Mouse (Mus musculus) spleen, embryonic (tissue): ENCODE data around the gene Defb19.

Source experiments
- CTCF ChIA-PET: fragments of 350-600 bp; sonication (Branson Sonifier 250); formaldehyde crosslinking; loops from one replicate; lab custom pipeline; 2022; lab: Charles Lee

The Defb19 gene

GRCm38 (mm10) chr2:152580107-152580506 lies at the start of gene Defb19:
Gene Defb19 (minus strand): TSS chr2:152580312.
- CTCF ChIA-PET, result no interaction called here

DNA sequence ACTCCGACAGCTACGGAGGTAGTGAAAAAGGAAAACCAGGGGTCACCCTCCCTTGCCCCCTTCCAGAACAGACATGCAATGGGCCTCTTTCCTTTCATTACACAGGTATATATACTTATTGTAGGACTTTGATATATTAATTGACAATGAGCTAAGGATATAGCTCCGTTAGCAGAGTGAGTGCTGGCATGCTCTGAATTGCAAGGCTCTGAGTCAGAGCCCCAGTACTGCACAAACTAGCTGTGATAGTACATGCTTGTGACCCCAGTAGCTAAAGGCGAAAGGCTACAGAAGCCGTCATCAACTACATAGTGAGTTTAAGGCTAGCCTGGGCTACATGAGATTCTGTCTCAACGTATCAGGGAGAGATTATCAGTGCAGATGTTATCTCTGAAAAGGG lies 49.8 kb upstream of the Defb19 start:
- CTCF ChIA-PET, result no interaction called here

GRCm38 (mm10) chr2:152629239-152629638 lies 49.1 kb upstream of the Defb19 start:
- CTCF ChIA-PET, result no interaction called here

DNA sequence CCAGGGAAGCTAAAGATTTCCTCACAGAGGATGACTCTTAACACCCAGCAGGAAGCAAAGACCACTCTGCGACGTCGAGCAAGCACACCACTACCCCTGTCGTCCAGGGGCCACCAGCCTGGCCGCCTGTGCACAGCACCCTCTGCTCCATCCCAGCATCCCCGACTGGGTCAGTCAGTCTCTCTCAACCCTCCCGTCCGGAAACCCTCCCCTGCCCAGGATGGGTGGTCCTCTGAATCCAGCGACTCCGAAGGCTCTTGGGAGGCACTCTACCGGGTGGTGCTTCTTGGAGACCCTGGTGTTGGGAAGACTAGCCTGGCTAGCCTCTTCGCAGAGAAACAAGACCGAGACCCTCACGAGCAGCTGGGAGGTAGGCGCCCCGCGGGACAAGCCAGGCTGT lies 48.0 kb upstream of the Defb19 start:
- CTCF ChIA-PET, result no interaction called here

DNA sequence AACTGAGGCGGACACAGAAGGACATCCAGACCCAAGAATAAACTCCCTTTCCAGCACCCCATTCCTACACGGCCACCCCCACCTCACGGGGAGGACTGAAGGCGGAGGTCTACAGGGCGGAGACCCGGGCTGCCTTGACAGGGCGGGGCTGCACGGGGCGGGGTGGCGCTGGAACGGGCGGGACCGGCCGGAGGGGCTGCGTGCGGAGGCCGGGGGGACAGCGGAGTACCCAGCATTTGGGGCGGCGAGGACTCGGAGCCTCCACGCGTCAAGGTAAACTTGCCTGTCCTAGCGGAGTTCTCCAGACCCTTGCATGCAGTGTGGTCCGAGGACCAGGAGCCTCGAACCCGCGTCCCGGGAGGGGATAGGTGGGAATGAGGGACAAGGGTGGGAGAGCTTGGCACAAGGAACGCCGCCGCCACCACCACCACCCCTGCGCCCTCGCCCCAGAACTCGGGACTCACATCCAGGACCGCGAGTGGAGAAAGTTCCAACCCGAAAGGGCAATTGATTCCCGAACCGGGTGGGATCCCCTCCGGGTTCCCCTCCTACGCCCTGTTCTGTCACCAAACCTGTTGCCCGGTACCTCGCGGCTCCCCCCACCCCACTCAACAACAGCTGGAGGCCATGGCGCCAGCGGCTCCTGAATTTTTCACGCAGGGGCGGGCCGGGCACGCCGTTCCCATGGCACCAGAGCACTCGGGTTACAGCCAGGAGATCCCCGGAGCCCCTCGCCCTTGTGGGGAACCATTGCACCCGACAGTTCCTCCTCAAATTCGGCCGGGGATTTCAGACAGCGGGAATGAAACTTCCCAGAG lies 46.9 kb upstream of the Defb19 start, which contains the start of gene Rem1:
TSS of gene Rem1 (plus strand) at position 178 of the 818 bp plus-strand sequence.
- CTCF ChIA-PET, result no interaction called here

GRCm38 (mm10) chr2:152625256-152625655 lies 45.1 kb upstream of the Defb19 start:
- CTCF ChIA-PET, result no interaction called here

GRCm38 (mm10) chr2:152624566-152624965 lies 44.5 kb upstream of the Defb19 start:
- CTCF ChIA-PET, result no interaction called here

- CTCF ChIA-PET, result interaction anchor here (0.7 kb wide), 1 partner anchor 279 kb away, joined by 10 read pairs; the partner anchor contains the start of gene Trib3
These were observed 42.8 kb upstream of the Defb19 start, which contains the start of gene Defb25 for GRCm38 (mm10) chr2:152622953-152623352. Gene Defb25 (minus strand): TSS chr2:152623053.

DNA sequence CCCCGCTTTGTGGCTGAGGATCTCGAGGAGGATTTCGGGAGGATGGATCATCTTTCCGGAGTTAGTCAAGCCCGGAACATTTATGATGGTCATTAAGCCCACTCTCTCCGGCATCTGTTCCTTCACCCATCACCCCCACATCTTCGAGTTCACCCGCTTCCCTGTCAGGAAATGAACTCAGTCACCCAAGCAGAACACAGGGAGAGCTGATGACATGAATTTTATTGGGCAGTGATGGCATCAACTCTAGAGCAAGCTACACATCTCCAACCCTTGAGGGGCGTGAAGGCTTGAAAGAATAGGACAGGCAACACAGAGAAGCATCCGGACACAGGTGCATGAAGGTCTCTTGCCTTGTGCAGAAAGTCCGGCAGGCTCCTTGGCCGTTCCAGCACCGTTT lies 42.0 kb upstream of the Defb19 start:
- CTCF ChIA-PET, result no interaction called here

GRCm38 (mm10) chr2:152620367-152621134 lies 40.4 kb upstream of the Defb19 start:
- CTCF ChIA-PET, result interaction anchor here (0.6 kb wide), 1 partner anchor 21 kb away, joined by 4 read pairs; no protein-coding TSS in a partner anchor

GRCm38 (mm10) chr2:152617374-152617773 lies 37.3 kb upstream of the Defb19 start:
- CTCF ChIA-PET, result no interaction called here

DNA sequence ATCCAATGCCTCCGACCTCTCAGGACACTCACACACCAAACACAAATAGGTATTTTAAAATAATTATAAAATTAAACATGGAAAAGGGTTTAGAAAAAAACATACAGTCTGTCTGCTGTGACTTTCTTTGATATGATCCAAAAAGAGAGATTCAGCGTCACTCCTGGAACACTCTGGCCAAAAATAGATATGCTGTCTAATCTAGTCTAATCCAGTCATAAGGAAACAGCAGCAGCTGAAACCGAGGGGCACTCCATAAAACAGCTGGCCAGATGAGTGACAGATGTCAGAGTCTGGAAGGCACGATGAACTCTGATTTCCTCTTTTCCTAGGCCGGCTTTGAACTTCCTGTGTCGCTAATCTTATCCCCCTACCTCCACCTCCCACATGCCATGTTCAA lies 36.4 kb upstream of the Defb19 start:
- CTCF ChIA-PET, result no interaction called here

DNA sequence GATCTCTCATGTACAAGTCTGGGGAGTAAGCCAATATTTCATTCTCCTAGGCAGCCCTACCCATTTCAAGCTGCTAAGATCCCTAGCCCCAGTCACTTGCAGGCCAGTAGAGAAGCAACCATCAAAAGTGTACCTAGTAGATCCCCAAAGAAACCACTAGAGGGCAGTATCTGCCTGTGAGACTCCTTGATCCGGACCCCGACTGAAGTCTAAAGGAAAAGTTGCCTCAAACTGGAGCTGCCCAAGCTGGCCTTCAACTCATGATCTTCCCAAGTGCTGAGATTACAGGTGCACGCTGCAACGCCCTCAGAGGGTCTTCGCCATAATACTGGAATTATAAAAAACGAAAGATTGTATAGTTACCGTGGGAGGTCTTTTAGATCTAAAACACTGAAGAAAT lies 35.5 kb upstream of the Defb19 start:
- CTCF ChIA-PET, result no interaction called here

GRCm38 (mm10) chr2:152612193-152612592 lies 32.1 kb upstream of the Defb19 start:
- CTCF ChIA-PET, result interaction anchor here (0.5 kb wide), 1 partner anchor 28 kb away, joined by 3 read pairs; no protein-coding TSS in a partner anchor

- CTCF ChIA-PET, result no interaction called here
These were observed 28.6 kb upstream of the Defb19 start for GRCm38 (mm10) chr2:152608719-152609118.

DNA sequence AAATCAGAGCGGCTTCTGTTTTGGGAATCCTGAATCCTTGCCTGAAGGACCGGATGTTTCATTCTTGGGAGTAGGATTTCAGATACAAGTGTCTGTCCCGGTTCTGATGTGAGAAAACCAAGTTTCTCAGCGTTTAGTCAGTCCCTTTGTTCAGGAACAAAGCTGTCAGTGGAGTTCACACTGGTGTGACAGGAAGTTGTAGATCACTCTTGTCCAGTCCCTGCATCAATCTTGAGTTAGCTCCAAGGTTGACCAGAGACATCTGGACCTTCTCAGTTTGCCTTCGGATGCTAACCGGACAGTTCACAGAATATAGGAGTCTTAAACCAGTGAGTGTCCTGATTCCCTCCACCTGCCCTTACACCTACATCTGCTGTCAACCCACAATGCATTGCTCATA lies 27.6 kb upstream of the Defb19 start:
- CTCF ChIA-PET, result no interaction called here

DNA sequence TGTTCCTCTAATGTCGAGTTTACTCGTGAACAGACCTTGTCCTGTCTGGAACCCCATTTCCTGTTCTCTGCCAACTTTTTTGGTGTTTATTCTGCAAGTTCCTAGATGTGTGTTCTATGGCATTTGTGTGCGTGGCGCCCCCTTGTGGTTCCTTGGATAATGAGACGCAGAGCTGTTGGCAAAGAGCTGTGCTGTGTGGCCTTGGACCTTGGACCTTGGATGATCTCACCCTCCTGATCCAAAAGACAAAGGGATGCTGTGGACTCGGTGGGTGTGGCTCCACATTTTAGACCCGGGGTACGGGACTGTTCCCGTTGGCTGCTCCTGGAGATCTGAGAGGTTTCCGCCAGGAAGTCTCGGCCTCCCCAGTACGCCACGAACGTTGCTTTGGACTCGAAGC lies 23.9 kb upstream of the Defb19 start, which contains the start of gene Defb36:
TSS of gene Defb36 (plus strand) at position 271 of the 400 bp plus-strand sequence.
- CTCF ChIA-PET, result interaction anchor here (0.6 kb wide), 1 partner anchor 1171 kb away, joined by 13 read pairs; no protein-coding TSS in a partner anchor

GRCm38 (mm10) chr2:152601275-152601960 lies 21.3 kb upstream of the Defb19 start:
- CTCF ChIA-PET, result no interaction called here

DNA sequence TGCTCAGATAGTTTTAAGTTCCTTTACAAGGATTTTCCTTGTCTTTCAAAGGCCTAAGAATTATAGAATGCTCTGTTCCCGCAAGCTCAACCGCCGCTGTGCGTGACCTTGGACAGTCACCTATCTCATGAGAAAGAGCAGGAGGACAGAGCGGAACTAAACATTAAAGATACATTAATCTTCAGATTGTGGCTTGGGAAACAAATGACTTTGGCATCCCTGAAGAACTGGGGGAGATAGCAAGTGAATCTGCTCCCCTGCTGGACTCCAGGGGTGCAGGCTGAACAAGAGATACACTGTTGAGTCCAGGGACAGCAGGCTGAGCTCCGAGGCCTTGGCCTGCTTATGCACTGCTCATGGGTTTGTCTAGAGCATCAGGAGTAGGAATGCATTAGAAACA lies 20.0 kb upstream of the Defb19 start:
- CTCF ChIA-PET, result no interaction called here

GRCm38 (mm10) chr2:152599299-152599698 lies 19.2 kb upstream of the Defb19 start, which contains the start of gene Defb45:
Gene Defb45 (minus strand): TSS chr2:152599399.
- CTCF ChIA-PET, result no interaction called here

DNA sequence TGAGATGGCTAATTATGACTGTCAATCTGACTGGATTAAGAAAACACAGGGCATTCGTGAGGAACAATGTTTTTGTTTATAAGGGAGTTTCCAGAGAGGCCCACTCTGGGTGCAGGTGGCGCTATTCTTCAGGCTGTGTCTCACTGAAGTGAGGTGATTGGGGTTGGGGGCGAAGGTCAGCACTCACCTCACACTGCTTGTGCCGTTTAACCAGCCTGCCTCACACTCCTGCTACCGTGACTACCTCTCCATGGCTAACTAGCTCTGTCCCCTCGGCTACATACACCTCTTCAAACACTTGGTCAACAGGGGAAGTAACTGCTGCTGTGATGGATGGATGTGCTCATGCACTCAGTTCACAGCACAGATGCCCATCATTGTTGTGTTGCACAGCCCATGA lies 8.9 kb upstream of the Defb19 start:
- CTCF ChIA-PET, result no interaction called here

DNA sequence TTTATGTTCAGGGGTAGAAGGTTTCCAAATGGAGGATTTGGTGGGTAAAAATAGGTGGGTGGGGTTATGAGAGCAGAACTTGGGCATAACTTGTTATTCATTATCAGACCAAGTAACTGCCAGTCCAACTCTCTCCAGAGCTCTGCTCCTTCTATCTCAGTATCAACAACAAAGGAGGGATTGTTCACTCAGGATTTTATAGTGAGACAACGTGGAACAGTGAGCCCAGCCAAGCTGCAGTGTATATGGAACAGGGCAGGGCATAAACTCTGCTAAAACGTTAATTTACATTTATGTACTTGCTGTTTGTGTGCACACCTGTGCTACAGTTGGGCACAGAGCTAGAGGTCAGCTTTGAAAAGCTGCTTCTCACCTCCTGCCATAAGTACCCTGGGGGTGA lies 8.3 kb upstream of the Defb19 start:
- CTCF ChIA-PET, result no interaction called here
